Mouse (Mus musculus) limb, embryonic 12.5 days (tissue): ENCODE measurements around the gene Gm5737. TPM values are rescaled to one million over a fixed set of nuclear protein-coding genes. Genes with fewer than 3 reads are reported as not detected.

Experiments
- ATAC-seq: fragments of 200-750 bp; cut with Nextera tagmentation; 2 replicates; pipeline ENCODE4 v1.8.0; 2017; ENCODE audit warnings: low read depth, moderate TSS enrichment; ENCODE audit not compliant: insufficient number of reproducible peaks, insufficient read depth, low FRiP score, low TSS enrichment
- H3K27ac ChIP-seq: fragments of 300-500 bp; sonication (generic); 2 replicates; pipeline ENCODE4 v1.5.1; 2016; ENCODE audit warnings: mild to moderate bottlenecking, moderate library complexity
- H3K27me3 ChIP-seq: fragments of 300-500 bp; sonication (generic); 2 replicates; pipeline ENCODE4 v1.6.1; 2016; ENCODE audit warnings: mild to moderate bottlenecking, moderate library complexity
- H3K36me3 ChIP-seq: fragments of 300-500 bp; sonication (generic); 2 replicates; pipeline ENCODE4 v1.6.1; 2016; ENCODE audit warnings: mild to moderate bottlenecking, moderate library complexity
- H3K4me1 ChIP-seq: fragments of 300-500 bp; sonication (generic); replicated peaks from 2 replicates; pipeline ENCODE4 v1.6.1; 2016
- H3K4me2 ChIP-seq: fragments of 300-500 bp; sonication (generic); 2 replicates; pipeline ENCODE4 v1.6.1; 2016; ENCODE audit warnings: mild to moderate bottlenecking, moderate library complexity
- H3K4me3 ChIP-seq: fragments of 300-500 bp; sonication (generic); replicated peaks from 2 replicates; pipeline ENCODE4 v1.5.1; 2016; ENCODE audit warnings: mild to moderate bottlenecking
- H3K9ac ChIP-seq: fragments of 300-500 bp; sonication (generic); replicated peaks from 2 replicates; pipeline ENCODE4 v1.6.1; 2016; ENCODE audit warnings: mild to moderate bottlenecking, moderate library complexity
- H3K9me3 ChIP-seq: fragments of 300-500 bp; sonication (generic); 2 replicates; pipeline ENCODE4 v1.6.1; 2016; ENCODE audit warnings: mild to moderate bottlenecking, moderate library complexity
- WGBS: fragments of 180-500 bp; shearing (Covaris S2); methylation state at CpG from one replicate; pipeline ENCODE4 v1.1.7; 2016; 5-methylcytosine and 5-hydroxymethylcytosine counted together
- polyA plus RNA-seq: library from polyadenylated mRNA; unstranded; fragments of >200 nt; fragmentation: Nextera tagmentation; extraction: Ambion mirVana; gene quantifications from 2 replicates; pipeline ENCODE4 v1.2.1, GENCODE M21; 2016

The Gm5737 gene
- polyA plus RNA-seq, 1 experiment from 2014 or later: not detected

DNA sequence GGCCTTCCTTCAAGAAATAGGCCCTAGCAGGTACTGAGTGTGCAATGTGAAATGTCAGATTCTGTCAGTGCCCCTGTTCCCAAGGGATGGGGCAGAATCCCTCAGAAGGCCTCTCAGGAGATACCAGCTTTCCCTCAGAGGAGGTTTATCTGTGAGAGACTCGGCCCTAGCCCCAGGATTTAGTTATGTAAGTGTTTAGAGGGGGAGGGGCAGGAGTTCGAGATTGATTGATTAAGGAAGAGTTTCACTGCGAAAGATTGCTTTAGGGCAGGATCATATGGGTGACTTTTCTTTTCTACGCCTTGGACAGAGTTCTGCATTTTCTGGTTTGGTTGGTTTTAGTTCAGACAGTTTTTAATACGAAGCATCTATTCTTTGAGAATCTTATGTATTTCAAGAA is 51.3 kb downstream of the Gm5737 start:
- Histone ChIP-seq H3K27ac (no peak overlapping the region), H3K9ac (no peak overlapping the region), H3K4me2 (peak overlapping the region; percentile 26; the same call in 1 of the 2 replicates), H3K4me3 (no peak overlapping the region), H3K27me3 (no peaks in the 10 kb centered on the region), H3K36me3 (peaks cover 13% of the 10 kb centered on the region), H3K4me1 (peaks cover 78% of the 10 kb centered on the region), H3K9me3 (no peaks in the 10 kb centered on the region)
- ATAC-seq: no peak
- 31% methylated on average over 5 of the region's 5 CpGs for WGBS

DNA sequence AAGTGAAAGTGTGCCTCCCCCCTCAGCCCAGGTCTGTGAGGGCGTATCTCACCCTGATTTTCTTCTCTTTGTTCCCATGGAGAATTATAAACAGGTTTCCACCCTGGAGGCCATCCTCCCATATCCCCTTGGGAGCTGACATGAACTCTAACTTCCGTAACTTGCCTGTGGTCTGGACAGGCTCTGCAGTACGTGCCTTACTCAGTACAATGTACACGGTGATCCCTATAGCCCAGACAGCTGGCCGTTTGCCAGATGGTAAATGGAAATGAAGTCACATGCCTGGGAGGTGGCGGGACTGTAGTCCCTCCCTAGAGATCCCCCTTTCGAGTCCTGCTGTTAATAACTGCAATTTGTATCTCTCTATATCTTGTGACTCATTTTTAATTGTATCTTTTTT is 52.9 kb downstream of the Gm5737 start:
- Histone ChIP-seq H3K9ac (no peak overlapping the region), H3K36me3 (no peaks in the 10 kb centered on the region), H3K4me3 (no peak overlapping the region), H3K4me2 (peak overlapping the region; percentile 33), H3K9me3 (no peaks in the 10 kb centered on the region), H3K27ac (no peak overlapping the region), H3K4me1 (peaks cover 85% of the 10 kb centered on the region), H3K27me3 (no peaks in the 10 kb centered on the region)
- 5% methylated on average over 7 of the region's 7 CpGs for WGBS
- ATAC-seq: peak; percentile 79; the same call in 1 of the 2 replicates

DNA sequence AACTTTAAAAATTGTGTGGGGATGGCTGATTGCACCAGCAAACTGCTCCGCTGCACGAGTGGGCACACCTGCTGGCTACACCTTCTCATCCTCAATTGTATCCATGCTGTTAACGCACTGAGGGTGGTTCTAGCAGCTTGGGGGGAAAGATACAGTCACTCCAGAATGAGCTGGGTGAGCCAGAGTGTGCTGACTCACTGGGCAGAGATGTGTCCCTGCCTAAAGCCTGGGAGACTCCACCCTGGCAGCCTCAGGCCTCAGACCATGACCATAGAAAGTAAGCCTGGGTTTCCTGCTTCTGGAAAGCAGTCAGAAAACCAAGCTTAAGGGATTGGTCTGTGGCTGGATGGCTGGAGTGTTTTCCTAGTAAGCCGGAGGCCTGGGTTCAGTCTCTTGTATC is 53.7 kb downstream of the Gm5737 start:
- no peak for ATAC-seq
- Histone ChIP-seq H3K4me1 (peaks cover 81% of the 10 kb centered on the region), H3K27ac (peak overlapping the region; percentile 74), H3K4me2 (no peak overlapping the region), H3K27me3 (no peaks in the 10 kb centered on the region), H3K4me3 (no peak overlapping the region), H3K36me3 (no peaks in the 10 kb centered on the region), H3K9me3 (no peaks in the 10 kb centered on the region), H3K9ac (no peak overlapping the region)
- 58% methylated on average over 4 of the region's 4 CpGs for WGBS

DNA sequence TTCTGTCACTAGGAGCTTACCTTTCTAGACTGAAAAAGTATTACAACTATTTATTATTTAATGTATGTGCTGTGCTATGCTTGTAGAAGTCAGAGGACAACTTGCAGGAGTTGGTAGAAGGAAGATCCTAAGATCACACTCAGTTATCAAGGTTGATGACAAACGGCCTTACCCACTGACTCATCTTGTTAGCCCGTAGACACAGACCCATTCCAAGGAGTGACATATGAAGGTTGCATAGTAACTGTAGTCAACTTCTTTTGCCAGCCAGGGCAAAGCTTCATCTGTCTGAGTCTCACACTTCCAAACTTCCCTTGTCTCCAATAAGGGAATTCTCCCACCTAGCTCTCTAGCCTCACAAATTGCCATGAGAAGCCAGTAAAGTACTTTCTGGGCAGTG is 54.5 kb downstream of the Gm5737 start:
- no peak overlapping the region for H3K4me3 ChIP-seq
- H3K4me2 ChIP-seq: no peak overlapping the region
- H3K9ac ChIP-seq: no peak overlapping the region
- H3K27me3 ChIP-seq: no peaks in the 10 kb centered on the region
- H3K9me3 ChIP-seq: no peaks in the 10 kb centered on the region
- H3K4me1 ChIP-seq: peaks cover 75% of the 10 kb centered on the region
- 68% methylated on average over 2 of the region's 2 CpGs for WGBS
- ATAC-seq: no peak
- no peaks in the 10 kb centered on the region for H3K36me3 ChIP-seq
- H3K27ac ChIP-seq: no peak overlapping the region

DNA sequence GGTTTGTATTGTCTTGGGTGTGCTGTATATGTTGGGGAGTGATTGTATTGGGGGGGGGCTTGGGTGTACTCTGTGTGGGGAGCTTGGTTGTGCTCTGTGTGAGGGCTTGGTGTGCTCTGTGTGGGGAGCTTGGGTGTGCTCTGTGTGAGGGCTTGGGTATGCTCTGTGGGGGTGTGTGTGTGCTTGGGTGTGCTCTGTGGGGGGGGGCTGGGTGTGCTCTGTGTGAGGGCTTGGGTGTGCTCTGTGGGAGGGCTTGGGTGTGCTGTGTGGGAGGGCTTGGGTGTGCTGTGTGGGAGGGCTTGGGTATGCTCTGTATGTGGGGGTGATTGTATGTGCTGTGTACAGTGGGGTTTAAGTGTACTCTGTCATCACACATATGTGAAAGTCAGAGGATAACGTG is 55.6 kb downstream of the Gm5737 start:
- peaks cover 64% of the 10 kb centered on the region for H3K4me1 ChIP-seq
- H3K36me3 ChIP-seq: no peaks in the 10 kb centered on the region
- 80% methylated on average over 1 of the region's 1 CpGs for WGBS
- H3K9me3 ChIP-seq: no peaks in the 10 kb centered on the region
- H3K27ac ChIP-seq: no peak overlapping the region
- no peak for ATAC-seq
- H3K4me3 ChIP-seq: no peak overlapping the region
- H3K9ac ChIP-seq: no peak overlapping the region
- no peak overlapping the region for H3K4me2 ChIP-seq
- H3K27me3 ChIP-seq: no peaks in the 10 kb centered on the region

DNA sequence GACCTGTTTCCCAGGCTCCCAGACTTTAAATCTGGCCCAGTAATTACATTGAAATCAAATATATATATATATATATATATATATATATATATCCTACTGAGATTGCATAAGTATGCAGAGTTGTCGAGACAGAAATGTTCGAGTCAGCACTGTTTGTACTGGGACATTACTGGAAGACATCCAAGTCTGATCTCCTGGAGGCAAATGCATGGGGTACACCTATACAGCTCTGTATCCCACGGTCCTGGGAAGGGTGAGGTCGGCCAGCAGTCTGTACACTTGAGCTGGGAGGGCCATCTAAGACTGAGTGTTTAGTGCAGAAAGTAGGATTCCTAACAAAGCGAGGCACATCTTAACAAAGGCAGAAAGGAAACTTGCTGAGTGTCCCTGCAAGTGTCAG is 57.7 kb downstream of the Gm5737 start:
- no peak for ATAC-seq
- no peaks in the 10 kb centered on the region for H3K27me3 ChIP-seq
- H3K36me3 ChIP-seq: no peaks in the 10 kb centered on the region
- WGBS: 87% methylated on average over 5 of the region's 5 CpGs
- H3K4me1 ChIP-seq: peaks cover 43% of the 10 kb centered on the region
- H3K4me3 ChIP-seq: no peak overlapping the region
- 0 out of 2 replicates have a peak overlapping the region, but pooled peaks have one; percentile 12 for H3K27ac ChIP-seq
- no peaks in the 10 kb centered on the region for H3K9me3 ChIP-seq
- H3K4me2 ChIP-seq: no peak overlapping the region
- H3K9ac ChIP-seq: no peak overlapping the region

DNA sequence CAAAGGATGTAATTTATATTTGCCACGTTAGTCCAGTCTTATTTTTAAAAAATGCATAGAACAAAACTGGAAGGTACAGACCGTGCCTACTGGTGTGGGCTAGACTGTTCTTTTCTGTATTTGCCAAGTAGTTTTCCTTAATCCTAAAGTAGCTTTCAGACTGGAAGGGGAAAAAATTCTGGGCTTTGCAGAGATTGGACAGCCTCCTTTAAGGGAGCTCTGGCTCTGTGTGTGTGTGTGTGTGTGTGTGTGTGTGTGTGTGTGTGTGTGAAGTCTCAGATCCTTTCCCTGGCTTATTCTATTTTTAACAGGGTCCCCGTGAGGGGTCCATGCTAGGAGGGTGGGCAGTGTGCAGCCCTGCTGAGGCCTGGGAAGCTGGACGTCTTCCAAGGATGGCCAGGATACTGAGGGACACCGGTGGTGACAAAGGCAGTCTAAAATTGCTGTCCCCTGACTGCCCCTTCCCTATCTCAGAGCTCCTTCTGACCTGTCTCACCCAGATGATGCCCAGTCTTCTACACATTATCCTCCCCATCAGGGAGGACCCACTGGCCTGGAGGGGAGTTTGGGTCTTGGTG is 58.4 kb downstream of the Gm5737 start:
- ATAC-seq: no peak
- H3K4me2 ChIP-seq: no peak overlapping the region
- H3K9ac ChIP-seq: no peak overlapping the region
- no peak overlapping the region for H3K27ac ChIP-seq
- 74% methylated on average over 5 of the region's 5 CpGs for WGBS
- no peaks in the 10 kb centered on the region for H3K27me3 ChIP-seq
- peaks cover 36% of the 10 kb centered on the region for H3K4me1 ChIP-seq
- H3K36me3 ChIP-seq: no peaks in the 10 kb centered on the region
- H3K9me3 ChIP-seq: no peaks in the 10 kb centered on the region
- no peak overlapping the region for H3K4me3 ChIP-seq

DNA sequence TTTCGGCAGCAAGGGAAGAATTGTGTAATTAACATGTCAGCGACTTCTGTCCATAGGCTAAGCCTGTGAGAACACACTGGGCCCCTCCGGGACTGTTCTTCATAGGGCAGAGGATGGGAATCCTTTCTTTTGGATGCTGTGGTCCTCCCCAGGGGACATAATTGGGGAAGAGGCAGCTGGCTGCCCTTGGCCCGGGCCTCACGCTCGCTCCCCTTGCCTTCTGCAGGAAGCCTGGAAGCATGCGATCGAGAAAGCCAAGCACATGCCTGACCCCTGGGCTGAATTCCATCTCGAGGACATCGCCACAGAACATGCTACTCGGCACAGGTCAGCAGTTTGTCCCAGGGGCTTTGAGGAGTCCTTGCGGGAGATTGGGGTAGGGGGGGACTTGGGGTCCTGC is 60.9 kb downstream of the Gm5737 start:
- H3K36me3 ChIP-seq: no peaks in the 10 kb centered on the region; the same call in 1 of the 2 replicates
- no peak overlapping the region for H3K27ac ChIP-seq
- ATAC-seq: no peak
- H3K27me3 ChIP-seq: no peaks in the 10 kb centered on the region
- no peak overlapping the region for H3K9ac ChIP-seq
- H3K4me2 ChIP-seq: no peak overlapping the region
- peaks cover 11% of the 10 kb centered on the region for H3K4me1 ChIP-seq
- H3K4me3 ChIP-seq: no peak overlapping the region
- 87% methylated on average over 12 of the region's 12 CpGs for WGBS
- no peaks in the 10 kb centered on the region for H3K9me3 ChIP-seq

DNA sequence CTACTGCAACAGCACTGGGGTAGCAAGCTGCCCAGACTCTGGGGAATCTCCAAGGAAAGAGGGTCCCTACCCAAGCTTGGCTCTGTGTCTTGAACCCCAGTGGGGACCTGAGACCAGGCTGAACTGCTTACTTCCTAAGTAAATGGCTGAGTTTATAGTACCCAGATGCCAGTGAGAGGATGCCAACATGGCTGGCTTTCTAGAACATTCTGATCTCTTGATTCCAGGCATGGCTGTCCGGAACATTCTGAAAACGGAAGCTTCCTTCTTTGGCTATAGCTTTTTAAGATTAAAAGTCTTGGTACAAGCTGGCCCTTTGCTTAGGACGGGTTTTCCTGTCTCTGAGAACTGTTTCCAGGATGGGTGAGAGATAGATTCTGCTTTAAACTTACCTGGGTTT is 61.9 kb downstream of the Gm5737 start:
- H3K27ac ChIP-seq: no peak overlapping the region
- H3K27me3 ChIP-seq: no peaks in the 10 kb centered on the region
- H3K9me3 ChIP-seq: no peaks in the 10 kb centered on the region
- H3K4me3 ChIP-seq: no peak overlapping the region
- 87% methylated on average over 3 of the region's 3 CpGs for WGBS
- H3K9ac ChIP-seq: no peak overlapping the region
- no peak overlapping the region for H3K4me2 ChIP-seq
- no peak for ATAC-seq
- no peaks in the 10 kb centered on the region; the same call in 1 of the 2 replicates for H3K36me3 ChIP-seq
- H3K4me1 ChIP-seq: peaks cover 6% of the 10 kb centered on the region; the same call in 1 of the 2 replicates

DNA sequence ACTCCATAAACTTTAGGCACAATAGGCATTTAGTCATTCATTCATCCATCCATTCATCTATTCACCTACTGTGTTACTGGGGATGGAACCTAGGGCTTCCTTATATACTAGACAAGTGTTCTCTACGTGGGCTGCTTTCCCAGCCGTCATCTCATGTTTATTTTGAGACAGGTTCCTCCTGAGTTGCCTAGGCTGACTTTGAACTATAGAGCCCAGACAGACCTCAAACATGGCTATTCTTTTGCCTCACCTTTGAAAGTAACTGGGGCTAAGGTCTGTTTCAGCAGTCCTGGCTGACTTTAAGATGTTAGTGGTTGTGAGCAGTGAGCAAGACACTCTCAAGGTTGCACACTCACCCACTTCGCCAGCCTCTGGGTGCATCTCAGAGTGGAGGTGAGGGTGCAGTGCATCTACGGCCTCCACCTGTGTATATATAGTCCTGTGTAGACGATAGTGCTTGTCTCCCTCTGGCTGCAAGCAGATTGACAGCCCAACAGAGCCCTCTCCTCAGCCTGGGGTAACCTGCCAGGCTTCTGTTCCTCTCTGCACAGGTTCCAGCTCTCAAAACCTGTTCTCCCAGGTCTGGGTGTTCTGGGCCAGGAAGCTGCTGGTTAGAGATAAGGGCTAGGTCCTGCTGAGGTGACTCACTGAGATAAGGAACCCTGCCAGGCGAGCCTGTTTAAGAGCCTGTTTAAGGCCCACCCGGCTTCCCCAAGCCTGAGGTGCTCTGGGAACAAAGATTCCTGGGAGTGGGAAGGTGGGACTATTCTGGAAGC is 62.8 kb downstream of the Gm5737 start:
- H3K4me1 ChIP-seq: 0 out of 2 replicates have a peak, but pooled peaks cover 1% of the 10 kb centered on the region
- no peak overlapping the region for H3K4me2 ChIP-seq
- 80% methylated on average over 7 of the region's 7 CpGs for WGBS
- no peak overlapping the region for H3K4me3 ChIP-seq
- H3K36me3 ChIP-seq: peaks cover 3% of the 10 kb centered on the region; the same call in 1 of the 2 replicates
- no peak overlapping the region for H3K27ac ChIP-seq
- H3K27me3 ChIP-seq: no peaks in the 10 kb centered on the region
- H3K9me3 ChIP-seq: no peaks in the 10 kb centered on the region
- no peak for ATAC-seq
- H3K9ac ChIP-seq: no peak overlapping the region

DNA sequence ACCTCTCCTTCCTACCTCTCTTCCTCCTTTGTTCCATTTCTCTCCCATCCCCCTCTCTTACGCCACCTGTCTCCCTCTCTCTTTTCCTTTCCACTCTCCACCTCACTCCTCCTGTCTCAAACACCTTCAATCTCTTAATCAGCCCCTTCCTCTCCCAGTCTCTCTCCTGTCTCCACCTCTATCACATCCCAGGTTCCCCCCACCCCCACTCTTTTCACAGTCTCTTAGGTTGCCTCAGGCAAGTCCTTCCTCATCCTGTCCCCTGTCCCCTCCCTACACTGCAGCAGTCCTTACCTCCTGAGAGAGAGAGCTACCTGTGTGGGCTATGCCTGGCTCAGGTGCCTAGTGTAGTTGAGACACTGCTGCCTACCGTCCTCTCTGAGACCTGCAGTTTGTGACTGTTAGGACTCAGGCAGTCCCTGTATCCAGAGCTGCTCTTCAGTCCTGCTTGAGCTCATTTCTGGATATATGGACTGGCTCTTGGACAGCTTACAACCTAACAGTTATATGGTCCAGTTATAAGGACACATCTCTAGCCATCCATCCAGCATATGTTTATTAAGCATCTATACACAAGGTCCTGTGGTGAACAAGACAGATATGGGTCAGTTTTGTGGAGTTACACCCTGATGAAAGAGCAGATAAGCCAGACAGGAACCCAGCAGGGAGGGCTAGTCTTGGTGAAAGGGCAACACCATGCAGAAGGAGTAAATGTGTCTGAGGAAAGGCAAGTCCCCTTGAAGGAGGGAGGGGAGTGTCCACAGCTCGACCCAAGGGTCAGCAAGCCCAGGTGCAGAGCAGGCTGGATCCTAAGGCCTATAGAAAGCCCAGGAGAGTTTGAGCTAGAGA is 63.6 kb downstream of the Gm5737 start:
- Histone ChIP-seq H3K27ac (no peak overlapping the region), H3K9ac (no peak overlapping the region), H3K36me3 (peaks cover 11% of the 10 kb centered on the region), H3K9me3 (no peaks in the 10 kb centered on the region), H3K4me2 (no peak overlapping the region), H3K4me1 (no peaks in the 10 kb centered on the region), H3K4me3 (no peak overlapping the region), H3K27me3 (no peaks in the 10 kb centered on the region)
- WGBS: 74% methylated on average over 3 of the region's 3 CpGs
- no peak for ATAC-seq
